Mouse (Mus musculus): ENCODE measurements around the gene Zmat3. TPM values are rescaled to one million over a fixed set of nuclear protein-coding genes. Genes with fewer than 3 reads are reported as not detected.
A peak's percentile ranks its signal among the peaks of the same experiment; 100 is the strongest.

Zmat3 gene
- polyA plus RNA-seq, 1 experiment from 2014 or later, result 7.6 TPM

DNA sequence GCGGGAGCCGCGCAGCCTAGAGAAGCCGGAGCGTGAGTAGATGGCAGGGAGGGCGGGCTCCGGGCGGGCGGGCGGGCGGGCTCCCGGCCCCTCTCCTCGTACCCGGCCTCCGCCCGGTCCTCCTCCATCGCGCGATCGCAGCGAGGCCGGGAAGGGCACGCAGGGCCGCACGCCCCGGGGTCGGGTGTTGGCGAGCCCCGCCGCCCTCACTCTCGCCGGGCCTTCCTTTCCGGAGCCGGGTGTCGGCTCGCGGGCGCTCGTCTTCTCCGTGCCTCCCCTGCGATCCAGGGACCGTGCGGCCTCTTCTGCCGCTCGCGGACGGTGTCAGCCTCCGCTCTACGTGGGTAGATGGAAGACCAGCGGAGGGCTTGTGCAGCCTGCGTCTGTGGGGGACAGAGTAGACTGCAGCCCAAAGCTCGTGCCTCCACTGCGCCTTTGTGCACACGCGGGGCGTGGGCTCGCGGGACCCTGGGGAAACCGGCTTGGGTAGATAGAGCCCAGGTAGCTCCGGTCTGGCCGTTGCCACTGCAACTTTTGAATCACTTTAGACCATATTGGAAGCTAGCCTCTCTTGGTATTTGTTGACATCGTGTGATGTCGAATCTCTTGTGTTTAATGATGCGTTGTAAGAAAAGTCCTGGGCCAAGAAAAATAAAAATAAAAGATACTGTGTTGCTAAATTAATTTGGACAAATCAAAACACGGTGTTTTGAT is 31.8 kb upstream of the Zmat3 start, which contains the start of gene Pik3ca:
TSS of gene Pik3ca (plus strand) at position 211 of the 714 bp plus-strand sequence.
- Histone ChIP-seq H3K27me3 (no peaks in the 10 kb centered on the region), H3K36me3 (ENCODE audit: poor library complexity, severe bottlenecking) (no peaks in the 10 kb centered on the region), H3K27ac (peak within 1 kb of the TSS; percentile 96), H3K4me1 (peaks cover 37% of the 10 kb centered on the region), H3K9ac (peak within 1 kb of the TSS; percentile 92), H3K9me3 (replicated peaks) (no peaks in the 10 kb centered on the region), H3K4me2 (peak within 1 kb of the TSS; percentile 72), H3K4me3 (peak within 1 kb of the TSS; percentile 92)
- ATAC-seq, result peak; percentile 66
- under 1% methylated on average over 22 of the region's 65 CpGs for WGBS

DNA sequence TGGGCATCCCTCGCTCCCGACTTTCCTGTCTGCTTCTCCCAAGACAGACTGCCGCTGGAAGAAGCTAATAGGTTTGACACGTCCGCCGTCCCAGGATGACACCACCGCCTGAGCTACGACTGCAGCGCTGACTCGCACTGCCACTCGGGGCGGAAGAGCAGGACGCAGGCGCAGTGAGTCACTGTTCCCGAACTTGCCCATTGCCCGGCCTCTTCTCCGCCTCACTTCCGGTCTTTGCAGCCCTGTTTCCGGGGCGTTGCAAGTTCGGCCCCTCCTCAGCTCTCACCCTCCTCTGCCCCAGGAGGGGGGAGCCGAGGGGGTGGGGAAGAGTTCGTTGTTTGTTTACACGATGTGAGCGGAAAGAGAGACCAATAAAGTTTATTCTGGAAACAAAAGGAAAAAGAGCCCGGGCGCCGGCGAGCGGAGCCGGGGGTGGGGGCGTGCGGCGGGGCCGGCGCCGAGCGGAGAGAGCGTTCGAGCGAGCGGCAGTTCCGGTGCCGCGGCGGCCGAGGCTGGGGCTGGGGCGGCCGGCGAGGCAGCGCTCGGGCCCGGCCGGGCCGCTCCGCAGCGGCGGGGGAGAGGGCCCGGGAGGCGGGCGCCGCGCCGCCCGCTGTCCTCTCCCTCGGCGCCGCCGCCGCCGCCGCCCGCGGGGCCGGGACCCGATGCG is 31.1 kb upstream of the Zmat3 start:
- peak overlapping the region; percentile 72 for H3K4me2 ChIP-seq
- peaks cover 37% of the 10 kb centered on the region for H3K4me1 ChIP-seq
- peak; percentile 99 for ATAC-seq
- no peaks in the 10 kb centered on the region for H3K9me3 ChIP-seq (replicated peaks)
- under 1% methylated on average over 37 of the region's 77 CpGs for WGBS
- peak overlapping the region; percentile 92 for H3K4me3 ChIP-seq
- no peaks in the 10 kb centered on the region for H3K27me3 ChIP-seq
- peak overlapping the region; percentile 92 for H3K9ac ChIP-seq
- no peaks in the 10 kb centered on the region for H3K36me3 ChIP-seq (ENCODE audit: poor library complexity, severe bottlenecking)
- H3K27ac ChIP-seq, result peak overlapping the region; percentile 96

DNA sequence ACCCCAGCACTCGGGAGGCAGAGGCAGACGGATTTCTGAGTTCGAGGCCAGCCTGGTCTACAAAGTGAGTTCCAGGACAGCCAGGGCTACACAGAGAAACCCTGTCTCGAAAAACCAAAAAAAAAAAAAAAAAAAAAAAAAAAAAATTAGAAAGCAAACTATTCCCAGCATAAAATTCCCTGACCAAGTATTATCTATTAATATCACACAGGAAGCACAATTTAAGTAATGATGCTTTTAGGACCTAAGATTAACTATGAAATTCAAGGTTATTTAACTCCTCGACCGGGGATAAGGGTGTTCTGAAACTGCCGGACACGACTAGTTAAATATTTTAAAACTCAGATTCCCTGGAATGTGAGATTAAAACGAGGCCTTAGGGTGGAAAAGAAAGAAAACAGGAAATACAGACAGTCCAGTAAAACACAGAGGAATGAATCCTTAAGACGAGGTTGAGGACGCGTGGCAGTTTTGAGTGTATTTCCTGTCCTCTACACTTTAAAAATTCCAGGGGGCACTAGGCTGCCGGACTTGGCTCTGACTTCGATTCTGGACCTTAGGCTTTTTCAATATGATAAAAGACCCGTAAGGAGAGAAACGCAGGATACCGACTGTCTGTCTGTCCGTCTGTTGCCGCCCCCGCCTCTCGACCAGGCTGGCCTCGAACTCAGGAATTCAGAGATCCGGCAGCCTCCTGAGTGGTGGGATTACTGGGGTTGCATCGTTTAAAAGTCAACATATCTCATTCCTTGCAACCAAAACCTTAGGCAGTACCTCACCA is 30.1 kb upstream of the Zmat3 start:
- H3K4me2 ChIP-seq, result peak overlapping the region; percentile 70
- WGBS, result 32% methylated on average over 24 of the region's 24 CpGs
- peak overlapping the region; percentile 65 for H3K9ac ChIP-seq
- no peaks in the 10 kb centered on the region for H3K27me3 ChIP-seq
- H3K27ac ChIP-seq, result peak overlapping the region; percentile 70
- no peaks in the 10 kb centered on the region for H3K36me3 ChIP-seq (ENCODE audit: poor library complexity, severe bottlenecking)
- peak overlapping the region; percentile 92 for H3K4me3 ChIP-seq
- no peaks in the 10 kb centered on the region for H3K9me3 ChIP-seq (replicated peaks)
- peak; percentile 1; the same call in 1 of the 2 replicates for ATAC-seq
- peaks cover 30% of the 10 kb centered on the region for H3K4me1 ChIP-seq

DNA sequence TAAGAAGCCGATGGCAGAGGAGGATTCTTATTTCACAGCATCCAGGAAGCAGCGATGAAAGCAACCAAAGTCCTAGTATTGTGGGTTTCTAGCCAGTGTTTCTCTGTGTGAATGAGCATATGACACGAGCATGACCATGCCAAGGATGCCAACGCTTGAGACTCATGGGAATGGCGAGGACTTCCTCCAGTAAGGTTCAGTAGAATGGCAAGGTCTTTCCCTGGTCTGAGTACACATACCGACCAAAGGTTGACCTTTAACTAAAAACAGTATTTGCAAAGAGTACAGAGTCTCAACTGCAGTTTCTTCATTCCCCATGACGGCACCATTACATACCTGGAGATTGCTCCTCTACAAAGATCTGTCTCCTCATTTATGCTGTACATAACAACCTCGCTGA is 28.2 kb upstream of the Zmat3 start:
- Histone ChIP-seq H3K9ac (no peak overlapping the region), H3K4me1 (peaks cover 12% of the 10 kb centered on the region), H3K9me3 (replicated peaks) (no peaks in the 10 kb centered on the region), H3K27ac (no peak overlapping the region), H3K36me3 (ENCODE audit: poor library complexity, severe bottlenecking) (no peaks in the 10 kb centered on the region), H3K4me2 (no peak overlapping the region), H3K27me3 (no peaks in the 10 kb centered on the region), H3K4me3 (no peak overlapping the region)
- ATAC-seq, result no peak
- WGBS, result 90% methylated on average over 8 of the region's 8 CpGs

DNA sequence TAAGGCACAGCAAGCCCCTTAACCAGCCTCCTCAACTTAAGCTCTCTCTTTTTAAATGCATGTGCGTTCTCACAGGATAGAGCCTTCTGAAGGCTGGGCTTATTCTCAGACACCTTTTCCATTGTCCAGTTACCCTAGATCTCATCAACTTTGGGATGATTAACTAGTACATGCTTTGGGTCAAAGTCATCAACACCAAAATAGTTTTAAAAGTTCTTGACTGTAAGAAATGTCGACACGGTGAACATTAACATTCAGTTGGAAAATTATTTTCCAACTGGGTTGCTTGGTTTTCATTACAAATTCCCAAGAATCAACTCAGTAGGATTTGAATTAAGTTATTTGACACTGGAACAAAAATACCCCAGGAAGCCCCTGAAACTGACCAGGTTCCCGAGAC is 27.0 kb upstream of the Zmat3 start:
- Histone ChIP-seq H3K9ac (no peak overlapping the region), H3K36me3 (ENCODE audit: poor library complexity, severe bottlenecking) (no peaks in the 10 kb centered on the region), H3K9me3 (replicated peaks) (no peaks in the 10 kb centered on the region), H3K4me3 (no peak overlapping the region), H3K4me2 (no peak overlapping the region), H3K27ac (no peak overlapping the region), H3K4me1 (peaks cover 6% of the 10 kb centered on the region), H3K27me3 (no peaks in the 10 kb centered on the region)
- WGBS, result 90% methylated on average over 4 of the region's 4 CpGs
- ATAC-seq, result no peak

DNA sequence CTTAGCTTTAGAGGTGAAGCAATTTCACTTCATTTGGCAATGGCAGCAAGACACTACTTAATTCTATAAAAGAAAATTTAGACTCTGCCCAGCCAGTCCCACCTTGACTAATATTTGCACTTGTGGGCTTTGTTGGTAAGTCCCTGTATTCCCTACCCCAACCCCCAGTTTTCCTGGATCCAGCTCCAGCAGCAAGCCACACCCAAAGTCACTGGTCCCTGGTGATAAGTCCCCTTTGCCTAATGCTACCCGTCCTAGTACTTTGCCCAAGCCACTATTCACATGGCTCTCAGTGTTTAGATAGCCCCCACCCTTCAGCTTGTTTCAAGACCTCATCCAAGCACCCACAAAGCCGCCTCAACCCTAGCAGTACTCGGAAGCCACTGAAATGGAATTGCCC is 15.7 kb upstream of the Zmat3 start:
- no peak for ATAC-seq
- H3K4me2 ChIP-seq, result no peak overlapping the region
- H3K9me3 ChIP-seq (replicated peaks), result no peaks in the 10 kb centered on the region
- H3K27me3 ChIP-seq, result no peaks in the 10 kb centered on the region
- no peaks in the 10 kb centered on the region for H3K36me3 ChIP-seq (ENCODE audit: poor library complexity, severe bottlenecking)
- no peak overlapping the region for H3K27ac ChIP-seq
- no peaks in the 10 kb centered on the region for H3K4me1 ChIP-seq
- H3K9ac ChIP-seq, result no peak overlapping the region
- 77% methylated on average over 3 of the region's 3 CpGs for WGBS
- H3K4me3 ChIP-seq, result no peak overlapping the region

DNA sequence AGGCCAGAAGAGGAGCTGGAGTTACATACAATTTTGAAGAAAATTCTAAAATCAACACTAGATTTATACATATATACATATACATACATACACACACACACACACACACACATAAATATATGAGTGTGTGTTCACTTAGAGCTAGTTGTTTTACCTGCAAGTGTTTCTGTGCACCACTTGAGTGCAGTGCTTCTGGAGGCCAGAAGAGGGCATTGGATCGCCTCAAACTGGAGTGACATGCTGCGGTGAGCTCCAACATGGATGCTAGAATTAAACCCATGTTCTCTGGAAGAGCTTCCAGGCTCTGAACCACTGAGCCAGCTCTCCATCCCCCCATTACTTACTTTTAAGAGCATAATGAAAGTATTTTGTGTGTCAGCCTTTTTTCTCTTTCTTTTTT is 14.1 kb upstream of the Zmat3 start:
- no peak overlapping the region for H3K9ac ChIP-seq
- no peak overlapping the region for H3K27ac ChIP-seq
- no peaks in the 10 kb centered on the region for H3K4me1 ChIP-seq
- H3K4me2 ChIP-seq, result no peak overlapping the region
- H3K9me3 ChIP-seq (replicated peaks), result no peaks in the 10 kb centered on the region
- ATAC-seq, result no peak
- 36% methylated on average over 2 of the region's 2 CpGs for WGBS
- H3K27me3 ChIP-seq, result no peaks in the 10 kb centered on the region
- no peaks in the 10 kb centered on the region for H3K36me3 ChIP-seq (ENCODE audit: poor library complexity, severe bottlenecking)
- no peak overlapping the region for H3K4me3 ChIP-seq

DNA sequence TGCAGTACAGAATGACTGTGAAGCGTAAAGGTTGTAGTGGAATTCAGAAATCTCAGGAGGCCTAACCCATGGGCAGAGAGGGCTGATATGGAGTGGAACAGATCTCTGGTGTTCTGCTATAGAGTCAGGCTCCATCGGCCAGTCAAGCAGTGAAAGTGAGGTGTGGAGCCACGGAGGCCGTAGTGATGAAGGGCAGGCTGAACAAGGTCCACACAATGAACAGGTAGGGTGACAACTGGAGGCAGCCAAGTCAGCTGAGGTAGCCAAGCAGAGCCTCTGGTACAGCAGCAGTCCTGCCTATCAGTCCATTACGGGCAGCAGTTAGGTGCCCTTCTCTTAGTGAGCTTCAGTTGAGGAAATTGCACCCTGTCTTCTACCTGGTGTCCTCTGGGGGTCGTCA is 7.4 kb upstream of the Zmat3 start:
- no peak for ATAC-seq
- no peaks in the 10 kb centered on the region for H3K9me3 ChIP-seq (replicated peaks)
- no peak overlapping the region for H3K27ac ChIP-seq
- H3K36me3 ChIP-seq (ENCODE audit: poor library complexity, severe bottlenecking), result no peaks in the 10 kb centered on the region
- 87% methylated on average over 6 of the region's 6 CpGs for WGBS
- no peaks in the 10 kb centered on the region for H3K4me1 ChIP-seq
- H3K9ac ChIP-seq, result no peak overlapping the region
- H3K27me3 ChIP-seq, result no peaks in the 10 kb centered on the region
- H3K4me2 ChIP-seq, result no peak overlapping the region
- no peak overlapping the region for H3K4me3 ChIP-seq

DNA sequence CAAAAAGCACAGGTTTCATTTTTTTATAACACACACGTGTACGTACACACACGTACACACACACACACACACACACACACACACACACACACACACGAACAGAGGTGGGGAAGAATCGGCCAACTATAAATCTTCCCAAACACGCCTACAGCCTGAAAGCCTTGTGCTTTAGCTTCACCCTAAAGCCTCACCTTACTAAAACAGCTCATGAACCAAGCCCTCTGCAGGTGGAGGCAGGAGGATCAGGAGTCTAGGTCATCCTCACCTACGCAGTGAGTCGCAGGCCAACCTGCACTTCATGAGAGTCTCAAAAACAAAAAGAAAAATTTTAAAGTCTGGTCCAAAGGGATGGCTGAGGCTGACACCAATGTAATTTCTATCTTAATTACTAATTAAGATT is 6.7 kb upstream of the Zmat3 start:
- WGBS, result 91% methylated on average over 8 of the region's 8 CpGs
- H3K9me3 ChIP-seq (replicated peaks), result no peaks in the 10 kb centered on the region
- ATAC-seq, result no peak

DNA sequence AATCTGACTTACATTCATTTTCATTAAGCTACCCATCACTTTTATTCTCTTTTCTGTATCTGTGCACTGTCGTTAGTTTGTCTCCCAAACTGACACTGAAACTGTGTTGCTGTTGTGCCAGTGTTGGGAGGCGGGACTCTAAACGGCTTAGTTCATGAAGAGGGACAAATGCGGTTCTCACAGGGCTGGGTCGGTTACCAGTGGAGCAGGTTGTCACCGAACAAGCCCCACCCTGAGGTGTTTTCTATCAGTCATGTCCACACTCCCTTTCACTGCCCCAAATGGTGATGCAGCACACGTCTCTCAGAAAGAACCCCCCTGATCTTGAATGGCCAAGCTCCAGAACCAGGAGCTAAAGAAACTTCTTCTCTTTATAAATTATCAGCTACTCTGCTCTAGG is 6.1 kb upstream of the Zmat3 start:
- Histone ChIP-seq H3K9ac (no peak overlapping the region), H3K4me1 (no peaks in the 10 kb centered on the region), H3K36me3 (ENCODE audit: poor library complexity, severe bottlenecking) (no peaks in the 10 kb centered on the region), H3K4me2 (no peak overlapping the region), H3K27me3 (no peaks in the 10 kb centered on the region), H3K4me3 (no peak overlapping the region), H3K9me3 (replicated peaks) (no peaks in the 10 kb centered on the region), H3K27ac (no peak overlapping the region)
- ATAC-seq, result no peak
- 74% methylated on average over 7 of the region's 7 CpGs for WGBS

More for the DNA sequence above, 6.7 kb upstream of the Zmat3 start:
- Histone ChIP-seq H3K27ac (no peak overlapping the region), H3K27me3 (no peaks in the 10 kb centered on the region), H3K4me3 (no peak overlapping the region), H3K9ac (no peak overlapping the region), H3K4me2 (no peak overlapping the region), H3K36me3 (ENCODE audit: poor library complexity, severe bottlenecking) (no peaks in the 10 kb centered on the region), H3K4me1 (no peaks in the 10 kb centered on the region)

DNA sequence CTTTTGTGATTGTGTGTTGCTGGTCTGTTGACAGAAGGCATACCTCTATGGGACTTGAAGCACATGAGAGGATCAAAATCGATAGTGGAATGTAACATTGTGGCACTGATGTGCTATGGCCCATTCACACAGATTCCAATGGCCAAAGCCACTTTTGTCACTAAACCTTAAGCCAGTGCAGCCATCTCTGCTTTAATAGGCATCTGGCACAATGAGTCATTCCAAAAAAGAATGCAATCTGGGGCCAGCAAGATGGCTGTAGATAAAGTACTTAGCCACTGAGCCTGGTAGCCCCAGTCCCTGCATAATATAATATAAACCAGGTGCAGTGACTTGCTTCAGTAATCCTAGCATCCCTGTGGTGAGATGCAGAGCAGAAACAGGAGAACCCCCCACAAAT is 1.7 kb upstream of the Zmat3 start:
- Histone ChIP-seq H3K27ac (no peak overlapping the region), H3K4me2 (no peak overlapping the region), H3K4me1 (peaks cover 20% of the 10 kb centered on the region), H3K36me3 (ENCODE audit: poor library complexity, severe bottlenecking) (no peaks in the 10 kb centered on the region), H3K9me3 (replicated peaks) (no peaks in the 10 kb centered on the region), H3K9ac (no peak overlapping the region), H3K27me3 (no peaks in the 10 kb centered on the region), H3K4me3 (no peak overlapping the region)
- ATAC-seq, result no peak
- WGBS, result 82% methylated on average over 1 of the region's 1 CpGs

DNA sequence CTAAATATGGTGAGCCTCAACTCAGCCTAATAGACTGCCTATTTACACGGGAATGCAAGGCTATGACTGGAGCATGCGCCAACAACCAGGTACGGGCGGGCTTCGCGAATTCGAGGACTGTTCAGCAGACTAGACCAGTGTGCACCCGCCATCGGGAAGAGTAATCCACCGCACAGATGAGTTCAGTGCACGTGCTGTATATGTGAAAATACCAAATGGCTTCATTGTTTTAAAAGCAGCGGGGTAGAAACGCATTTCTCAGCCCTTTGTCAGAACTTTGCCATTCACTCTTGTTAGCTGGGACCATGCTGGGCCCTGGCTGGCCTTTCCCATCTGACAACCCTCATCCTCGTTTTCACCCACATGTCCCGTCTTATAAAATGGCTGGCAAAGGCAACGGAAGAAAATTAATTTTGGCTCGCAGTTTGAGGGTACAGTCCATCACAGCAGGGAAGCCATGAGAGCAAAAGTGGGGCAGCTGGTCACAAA is 476 bp upstream of the Zmat3 start:
- peak overlapping the region; percentile 91 for H3K4me3 ChIP-seq
- H3K27ac ChIP-seq, result no peak overlapping the region
- peak overlapping the region; percentile 78 for H3K4me2 ChIP-seq
- WGBS, result 45% methylated on average over 17 of the region's 17 CpGs
- no peaks in the 10 kb centered on the region for H3K27me3 ChIP-seq
- peak; percentile 48 for ATAC-seq
- no peaks in the 10 kb centered on the region for H3K36me3 ChIP-seq (ENCODE audit: poor library complexity, severe bottlenecking)
- no peaks in the 10 kb centered on the region for H3K9me3 ChIP-seq (replicated peaks)
- H3K9ac ChIP-seq, result peak overlapping the region; percentile 94
- peaks cover 22% of the 10 kb centered on the region for H3K4me1 ChIP-seq

Measured in forebrain, embryonic 13.5 days (tissue).